Mouse (Mus musculus): ENCODE measurements around the gene Flywch2.

GRCm38 (mm10) chr17:23771284-23772218, 14.3 kb downstream of the Flywch2 start, which contains the start of gene Flywch1:
- TF ChIP-seq CTCF (IDR thresholded peaks at IDR 0.05; ENCODE audit: borderline replicate concordance, extremely low read depth, insufficient read depth, insufficient read length) (no peak), POLR2A (IDR thresholded peaks at IDR 0.05; ENCODE audit: borderline replicate concordance, extremely low read depth, insufficient read depth, insufficient read length, poor library complexity, severe bottlenecking) (peak; percentile 95)

Data from brain, embryonic 14.5 days (tissue).